Mouse (Mus musculus): ENCODE data around the gene Tcte1. TPM values are rescaled to one million over a fixed set of nuclear protein-coding genes. Genes with fewer than 3 reads are reported as not detected.
A peak's percentile ranks its signal among the peaks of the same experiment; 100 is the strongest.

The Tcte1 gene
- under 1 TPM; 0.57 to 0.69 TPM for total RNA-seq (2021)
- long read RNA-seq, partial matches to known transcripts = 0 of 273 reads
- long read RNA-seq, other reads (novel, unspliced or antisense) = 273 of 273 reads

DNA sequence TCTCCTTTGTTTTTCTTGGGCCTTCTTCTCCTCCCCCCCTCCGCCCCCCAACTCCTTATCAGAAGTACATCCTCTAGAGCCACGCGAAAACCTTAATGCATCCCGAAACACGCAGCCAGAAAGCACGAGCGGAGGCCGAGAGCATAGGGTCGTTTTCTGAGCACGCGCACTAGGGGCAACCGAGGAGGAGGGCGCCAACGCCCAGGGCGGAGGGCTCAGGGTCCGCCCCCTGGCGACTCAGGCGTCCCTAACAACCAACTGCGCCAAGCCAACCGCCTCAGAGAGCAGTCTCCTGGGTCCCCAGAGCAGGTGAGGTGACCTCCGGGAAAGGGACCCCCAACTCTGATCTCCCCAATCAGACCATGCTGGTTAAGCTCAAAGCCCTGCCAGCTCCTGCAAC lies at the start of gene Tcte1:
Gene Tcte1, plus strand, starts transcription at position 172 of the 400 bp plus-strand sequence.
- DNase-seq (ENCODE audit: low spot score in 2 of 2) = peak in 1 of 2 experiments; percentile 47

DNA sequence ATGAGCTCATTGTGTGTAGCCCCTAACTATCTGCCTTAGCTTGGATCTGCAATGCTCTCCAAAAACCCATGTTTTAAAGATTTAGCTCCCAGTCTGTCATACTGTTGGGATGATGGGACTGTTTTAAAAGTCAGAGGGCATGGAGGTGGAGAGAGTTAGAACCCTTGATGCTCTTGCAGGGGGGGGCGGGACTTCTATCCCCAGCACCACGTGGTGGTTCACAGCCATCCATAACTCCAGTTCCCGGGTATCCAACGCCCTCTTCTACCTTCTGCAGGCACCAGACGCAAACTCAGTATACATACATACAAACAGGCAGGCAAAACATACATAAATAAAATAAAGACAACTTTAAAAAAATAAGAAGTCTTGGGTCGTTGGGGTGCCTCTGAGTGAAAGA lies 49.6 kb upstream of the Tcte1 start:
- DNase-seq (ENCODE audit: low spot score in 2 of 2) = no peak

DNA sequence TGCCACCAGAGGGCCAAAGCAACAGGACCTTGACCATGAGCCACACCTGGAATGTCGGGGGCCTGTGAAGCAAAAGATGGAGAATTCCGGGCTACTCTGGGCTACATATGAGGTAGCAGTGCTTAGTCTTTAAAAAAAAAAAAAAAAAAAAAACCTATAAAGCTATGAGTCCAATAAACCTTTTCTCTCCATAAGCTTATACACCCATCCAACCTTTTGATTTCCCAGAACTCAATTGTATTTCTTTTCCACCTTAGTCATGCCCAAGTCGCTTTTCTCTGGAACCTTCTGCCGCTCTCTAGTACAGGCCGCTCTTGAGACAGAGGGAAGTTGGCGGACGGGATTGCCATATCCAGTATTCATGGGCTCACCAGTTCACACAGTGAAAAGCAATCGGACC lies 49.1 kb upstream of the Tcte1 start:
- DNase-seq (ENCODE audit: low spot score in 2 of 2) = no peak

DNA sequence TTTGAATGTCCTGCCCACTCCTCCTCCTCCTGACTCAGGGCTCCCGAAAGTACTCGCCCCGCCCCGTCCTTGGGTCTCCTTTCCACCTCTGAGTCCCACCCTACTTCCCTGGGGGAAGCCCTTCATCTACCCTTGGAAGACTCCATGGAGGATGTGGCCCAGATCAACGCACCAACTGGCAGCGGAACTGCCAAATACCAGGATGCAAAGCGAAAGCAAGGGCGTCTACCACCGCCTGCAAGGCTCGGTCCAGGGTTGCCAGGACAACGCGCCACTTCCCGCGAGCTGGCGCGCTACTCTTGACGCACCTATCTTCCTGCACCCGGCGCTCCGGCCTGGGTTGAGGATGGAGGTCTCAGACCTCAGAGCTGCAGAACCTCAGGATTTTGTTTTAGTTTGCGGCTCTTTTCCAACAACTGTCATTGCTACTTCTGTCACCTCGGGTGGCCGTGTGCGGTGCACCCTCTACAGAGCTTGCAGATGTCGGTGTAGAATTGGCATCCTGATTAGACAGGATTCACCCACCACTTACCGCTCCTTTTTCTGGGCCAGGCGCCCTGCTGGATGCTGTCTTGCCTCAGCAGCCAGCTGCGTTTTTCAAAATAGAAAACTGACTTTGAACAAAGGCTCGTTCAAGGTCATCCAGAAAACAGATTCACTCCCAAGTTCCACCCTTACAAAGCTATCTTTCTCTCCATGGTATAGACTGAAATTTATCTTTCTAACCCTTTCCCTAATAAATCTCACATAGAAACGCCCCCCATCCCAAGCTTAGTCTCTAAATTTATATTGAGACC lies 48.4 kb upstream of the Tcte1 start, which contains the start of gene Spats1:
Gene Spats1, minus strand, starts transcription at position 747 of the 797 bp plus-strand sequence.
- peak; percentile 81 to 85 for DNase-seq (ENCODE audit: low spot score in 2 of 2)

DNA sequence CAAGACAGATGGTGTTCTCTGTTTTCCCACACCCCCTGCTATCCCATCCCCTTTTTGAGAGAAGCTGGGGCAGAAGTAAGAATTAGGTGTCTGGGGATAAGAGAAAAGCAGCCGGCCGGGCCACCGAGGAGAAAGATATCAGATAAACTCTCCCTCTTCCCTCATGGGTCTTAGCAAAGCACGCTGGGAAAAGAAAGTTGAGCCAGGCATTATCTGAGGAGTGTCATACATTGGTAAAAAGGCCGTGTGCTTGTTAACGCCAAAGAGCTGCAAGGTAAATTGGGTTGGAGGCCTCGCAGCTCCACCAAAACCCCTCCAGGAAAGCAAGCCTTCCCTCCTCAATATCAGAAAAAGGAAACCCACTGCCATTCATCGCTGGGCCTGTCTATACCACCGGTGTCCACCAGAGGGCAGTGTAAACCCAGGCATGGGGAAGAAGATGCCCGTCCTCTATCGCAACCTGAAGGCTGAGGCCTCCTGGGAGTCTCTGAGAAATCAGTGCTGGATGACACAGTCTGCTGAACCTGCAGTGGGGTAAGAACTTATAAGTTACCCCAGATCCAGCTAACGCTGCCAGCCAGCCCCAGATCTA lies 44.9 kb upstream of the Tcte1 start:
- peak; percentile 94 to 96 for DNase-seq (ENCODE audit: low spot score in 2 of 2)

DNA sequence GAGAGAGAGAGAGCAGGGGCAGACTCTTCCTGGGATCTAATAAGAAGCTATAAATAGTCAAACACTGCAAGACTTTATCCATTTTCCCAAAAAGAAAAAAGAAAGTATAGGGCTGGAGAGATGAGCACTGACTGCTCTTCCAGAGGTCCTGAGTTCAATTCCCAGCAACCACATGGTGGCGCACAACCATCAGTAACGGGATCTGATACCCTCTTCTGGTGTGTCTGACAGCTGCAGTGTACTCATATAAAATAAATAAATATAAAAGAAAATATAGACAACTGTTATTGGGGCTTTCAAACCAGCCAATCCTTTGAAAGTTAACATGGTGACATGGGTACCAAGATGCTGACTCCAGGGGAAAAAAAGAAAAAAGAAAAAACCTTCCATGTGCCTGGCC lies 42.8 kb upstream of the Tcte1 start:
- no peak for DNase-seq (ENCODE audit: low spot score in 2 of 2)

DNA sequence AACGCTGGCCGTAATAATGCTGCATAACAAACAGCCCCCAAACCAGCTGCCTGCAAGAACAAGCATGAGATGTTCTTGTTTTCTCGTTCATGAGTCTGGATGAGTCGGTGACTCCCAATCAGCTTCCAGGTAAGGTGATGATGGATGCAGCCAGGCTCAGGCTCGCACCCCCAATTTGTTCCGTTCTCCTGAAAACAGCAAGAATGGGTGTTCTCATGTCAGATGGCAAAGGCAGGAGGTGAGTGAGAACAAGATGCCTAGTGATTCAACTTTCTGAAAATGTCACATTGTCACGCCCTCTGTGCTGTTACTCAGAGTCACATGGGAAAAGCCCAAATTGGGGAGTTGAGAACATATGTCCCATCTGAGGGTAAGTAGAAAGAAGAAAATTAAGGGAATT lies 37.7 kb upstream of the Tcte1 start:
- no peak for DNase-seq (ENCODE audit: low spot score in 2 of 2)

DNA sequence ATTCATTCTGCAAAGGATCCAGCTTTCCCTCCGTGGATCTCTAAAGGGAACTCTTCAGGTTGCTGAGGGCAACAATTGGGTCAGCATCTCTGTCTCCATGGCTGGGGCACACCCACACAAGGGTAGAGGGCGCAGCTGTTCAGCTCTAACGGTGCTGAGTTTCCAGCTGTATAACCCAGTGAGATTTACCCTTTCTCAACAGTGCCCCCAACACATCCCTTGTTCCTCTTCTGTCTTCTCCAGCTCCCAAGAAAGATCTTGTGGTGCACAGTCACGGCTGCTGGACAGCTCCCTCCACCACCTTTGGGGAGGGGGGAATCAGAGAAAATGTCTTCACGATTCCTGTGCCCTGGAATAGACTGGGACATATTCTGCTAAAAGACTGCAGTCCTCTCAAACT lies 36.0 kb upstream of the Tcte1 start:
- no peak for DNase-seq (ENCODE audit: low spot score in 2 of 2)

DNA sequence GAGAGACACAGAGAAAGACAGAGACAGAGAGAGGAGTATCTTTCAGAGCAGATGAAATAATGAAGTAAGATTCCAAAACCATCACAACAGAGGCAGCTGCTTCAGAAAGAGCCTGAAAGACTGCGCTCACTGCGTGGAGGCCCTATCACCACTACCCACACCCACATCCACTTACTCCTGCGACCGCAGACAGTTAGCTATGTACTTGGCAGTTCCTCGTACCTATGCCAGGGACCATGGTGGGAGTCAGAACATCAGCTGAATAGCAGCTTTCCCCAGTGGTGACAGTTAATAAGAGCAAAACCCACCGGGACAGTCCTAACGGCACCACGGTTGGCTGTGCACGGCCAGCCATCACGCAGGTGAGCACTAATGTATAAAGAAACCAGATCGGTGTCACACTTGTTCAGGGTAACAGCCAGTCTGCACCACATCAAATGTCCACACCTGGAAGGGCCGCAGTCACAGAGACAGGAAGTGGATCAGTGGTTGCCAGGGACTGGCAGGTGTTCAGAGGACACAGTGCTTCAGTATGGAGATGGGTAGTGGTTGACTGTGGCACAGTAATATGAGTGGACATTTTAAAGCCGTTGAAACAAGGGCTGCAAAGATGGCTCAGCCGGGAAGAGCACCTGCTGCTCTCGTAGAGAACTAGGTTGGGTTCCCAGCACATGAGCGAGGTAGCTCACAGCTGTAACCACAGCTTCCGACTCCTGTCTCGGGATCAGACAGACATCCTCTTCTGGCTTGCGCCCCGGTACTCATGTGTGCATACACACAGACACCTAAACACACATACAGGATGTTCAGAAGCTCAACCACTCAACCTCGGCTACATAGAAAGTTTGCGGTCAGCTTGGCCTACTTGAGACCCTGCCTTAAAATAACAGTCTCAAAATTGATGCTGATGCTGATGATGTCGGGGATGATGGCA lies 34.6 kb upstream of the Tcte1 start:
- no peak for DNase-seq (ENCODE audit: low spot score in 2 of 2)

DNA sequence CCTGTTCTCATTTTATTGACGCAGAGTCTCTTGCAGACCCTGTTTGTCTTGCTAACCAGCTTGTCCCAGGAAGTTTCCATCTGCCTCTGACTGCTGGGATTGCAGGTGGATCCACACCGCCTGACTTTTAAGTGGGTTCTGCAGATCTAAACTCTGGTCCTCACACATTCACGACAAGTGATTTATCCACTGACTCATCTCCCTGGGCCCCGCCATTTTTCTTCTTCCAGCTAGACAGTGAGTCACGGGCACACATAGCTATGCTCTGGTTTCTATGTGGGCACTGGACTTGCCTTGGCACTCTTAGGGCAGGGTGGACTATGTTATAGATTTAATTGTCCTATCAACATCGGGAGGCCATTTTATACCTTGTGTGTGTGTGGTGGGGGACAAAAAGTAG lies 33.5 kb upstream of the Tcte1 start:
- no peak for DNase-seq (ENCODE audit: low spot score in 2 of 2)

DNA sequence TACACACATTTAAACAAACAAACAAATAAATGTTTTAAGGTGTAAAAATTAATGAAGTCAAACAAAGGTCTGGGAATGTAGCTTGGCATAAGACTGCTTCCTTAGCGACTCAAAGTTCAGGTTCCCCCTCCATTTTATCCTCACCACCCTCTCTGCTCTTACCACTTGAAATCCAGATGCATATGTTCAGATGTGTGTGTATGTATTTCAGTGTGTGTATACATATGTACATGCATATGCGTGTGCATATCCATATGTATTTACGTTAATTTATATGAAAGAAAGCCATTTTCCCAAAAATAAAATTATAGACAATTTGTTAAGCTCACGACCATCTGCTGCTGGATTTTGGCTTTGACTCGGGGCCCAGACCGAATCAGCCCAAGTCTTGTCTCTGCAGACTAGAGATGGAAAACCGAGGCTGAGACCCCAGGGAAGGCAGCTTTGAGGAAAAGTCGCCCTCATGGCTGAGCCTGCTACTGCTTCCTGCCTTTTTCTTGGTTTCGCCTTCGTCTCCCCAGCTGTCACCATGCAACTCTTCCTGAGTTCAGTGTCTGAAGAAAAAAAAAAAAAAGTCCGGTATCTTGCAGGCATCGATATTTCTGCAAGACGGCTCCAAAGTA lies 32.6 kb upstream of the Tcte1 start:
- DNase-seq (ENCODE audit: low spot score in 2 of 2) = no peak

DNA sequence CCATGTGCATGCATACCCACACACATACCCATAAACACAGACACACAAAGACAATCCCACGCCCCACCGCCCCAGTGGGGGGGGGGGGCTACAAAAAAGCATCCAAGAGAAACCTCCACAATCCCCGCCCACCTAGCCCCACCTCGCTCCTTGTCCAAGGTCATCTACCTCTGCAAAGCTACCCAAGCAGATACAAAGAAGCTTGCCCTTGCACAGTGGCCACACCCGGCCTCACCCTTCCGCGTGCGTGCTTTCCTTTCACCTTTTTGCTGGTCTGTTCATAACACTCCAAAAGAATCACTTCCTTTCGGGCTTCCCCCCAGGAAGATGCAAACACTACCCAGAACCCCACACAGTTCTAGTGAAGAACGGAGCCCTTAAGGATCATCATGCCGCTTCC lies 27.8 kb upstream of the Tcte1 start:
- no peak for DNase-seq (ENCODE audit: low spot score in 2 of 2)

DNA sequence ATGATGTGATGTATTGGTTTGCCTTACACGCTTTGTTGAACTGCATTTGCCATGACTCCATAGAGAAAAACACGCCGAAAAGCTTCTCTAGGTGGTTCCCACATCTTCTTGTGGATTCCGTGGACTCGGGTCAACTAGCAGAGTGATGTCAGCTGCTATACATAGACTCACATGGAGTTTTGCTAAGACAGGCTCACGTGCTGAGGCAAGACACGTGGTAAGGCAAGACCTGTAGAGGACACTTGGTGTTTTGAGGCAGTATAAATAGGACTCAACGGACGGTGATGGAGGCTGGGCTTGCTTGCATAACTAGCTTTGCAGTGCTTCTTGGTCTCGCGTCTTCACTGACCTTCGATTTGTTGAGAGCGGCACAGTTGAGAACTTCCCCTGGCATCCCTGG lies 24.8 kb upstream of the Tcte1 start:
- DNase-seq (ENCODE audit: low spot score in 2 of 2) = no peak

DNA sequence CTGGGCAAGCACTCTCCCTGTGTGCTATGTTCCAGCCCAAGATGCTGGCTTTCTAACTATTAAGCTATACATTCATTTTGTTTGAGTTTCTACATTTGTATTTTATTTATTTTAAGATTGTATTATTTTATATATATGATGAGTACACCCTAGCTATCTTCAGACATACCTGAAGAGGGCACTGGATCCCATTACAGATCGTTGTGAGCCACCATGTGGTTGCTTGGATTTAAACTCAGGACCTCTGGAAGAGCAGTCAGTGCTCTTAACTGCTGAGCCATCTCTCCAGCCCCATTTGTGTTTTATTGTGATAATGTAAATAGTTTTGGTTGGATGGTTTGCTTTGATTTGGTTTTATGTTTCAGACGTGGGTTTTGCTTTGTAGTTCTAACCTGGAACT lies 23.7 kb upstream of the Tcte1 start:
- DNase-seq (ENCODE audit: low spot score in 2 of 2) = no peak

DNA sequence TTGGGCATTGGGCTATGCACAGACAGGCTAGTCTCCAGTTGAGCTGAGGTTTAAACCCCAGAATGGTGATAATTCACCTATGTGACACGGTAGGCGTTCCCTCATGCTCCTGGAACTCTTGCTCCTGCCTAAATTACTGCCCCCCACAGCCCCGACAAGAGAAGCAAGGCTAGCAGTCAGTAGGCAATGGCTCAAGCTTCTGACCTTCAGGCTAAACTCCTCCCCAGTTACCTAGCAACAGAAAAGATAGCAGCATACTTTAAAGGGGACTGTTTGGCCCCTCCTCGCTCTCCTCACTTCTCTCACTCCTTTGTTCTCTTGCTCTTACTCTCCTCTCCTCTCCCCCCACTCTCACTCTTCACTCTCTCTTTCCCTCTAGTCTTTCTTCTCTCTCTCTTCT lies 22.3 kb upstream of the Tcte1 start:
- DNase-seq (ENCODE audit: low spot score in 2 of 2) = no peak

DNA sequence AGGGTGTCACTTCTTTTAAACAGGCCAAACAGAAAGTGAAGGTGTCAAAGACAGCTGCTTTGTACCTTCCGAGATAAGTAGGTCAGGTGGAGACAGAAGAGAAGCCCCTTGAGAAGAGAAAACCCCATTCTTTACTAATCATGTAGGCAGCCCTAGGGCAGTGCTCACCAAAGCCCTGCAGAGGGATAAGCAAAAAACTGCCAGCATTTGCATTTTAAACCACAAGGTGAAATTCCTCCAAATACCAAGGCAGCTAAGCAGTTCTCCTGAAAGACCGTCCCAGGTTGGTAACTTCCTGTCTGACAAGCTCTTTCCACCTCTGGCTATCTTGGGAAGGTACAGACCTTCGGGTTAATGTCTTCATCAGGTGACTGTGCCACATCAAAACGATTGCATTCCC lies 20.9 kb upstream of the Tcte1 start:
- DNase-seq (ENCODE audit: low spot score in 2 of 2) = no peak

DNA sequence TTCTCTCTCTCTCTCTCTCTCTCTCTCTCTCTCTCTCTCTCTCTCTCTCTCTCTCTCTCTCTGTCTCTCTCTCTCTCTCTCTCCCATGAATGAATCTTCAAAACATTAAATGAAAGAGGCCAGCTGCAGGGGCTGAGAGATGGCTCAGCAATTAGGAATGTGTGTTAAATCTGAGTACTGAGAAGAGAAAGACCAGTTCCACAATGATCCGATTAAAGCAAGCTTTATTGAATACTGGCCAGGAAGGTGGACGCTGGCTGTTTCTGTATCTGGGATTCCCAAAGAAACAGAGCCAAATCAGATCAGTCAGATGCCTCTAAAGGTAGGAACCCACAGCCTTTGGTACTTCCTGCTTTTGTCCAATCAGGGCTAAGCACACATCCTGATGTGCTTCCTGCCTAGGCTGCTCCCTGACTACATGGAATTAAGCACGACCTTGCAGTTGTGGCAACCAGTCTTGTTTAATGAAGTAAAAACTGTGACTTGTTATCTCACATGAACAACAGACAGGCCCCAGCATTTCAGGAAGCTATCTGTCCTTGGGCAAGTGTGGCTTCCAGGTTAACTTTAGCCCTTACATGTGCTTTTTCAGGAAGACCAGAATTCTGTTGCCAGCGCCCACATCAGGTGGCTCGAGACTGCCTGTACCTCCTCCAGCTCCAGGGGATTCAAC lies 19.8 kb upstream of the Tcte1 start:
- no peak for DNase-seq (ENCODE audit: low spot score in 2 of 2)

DNA sequence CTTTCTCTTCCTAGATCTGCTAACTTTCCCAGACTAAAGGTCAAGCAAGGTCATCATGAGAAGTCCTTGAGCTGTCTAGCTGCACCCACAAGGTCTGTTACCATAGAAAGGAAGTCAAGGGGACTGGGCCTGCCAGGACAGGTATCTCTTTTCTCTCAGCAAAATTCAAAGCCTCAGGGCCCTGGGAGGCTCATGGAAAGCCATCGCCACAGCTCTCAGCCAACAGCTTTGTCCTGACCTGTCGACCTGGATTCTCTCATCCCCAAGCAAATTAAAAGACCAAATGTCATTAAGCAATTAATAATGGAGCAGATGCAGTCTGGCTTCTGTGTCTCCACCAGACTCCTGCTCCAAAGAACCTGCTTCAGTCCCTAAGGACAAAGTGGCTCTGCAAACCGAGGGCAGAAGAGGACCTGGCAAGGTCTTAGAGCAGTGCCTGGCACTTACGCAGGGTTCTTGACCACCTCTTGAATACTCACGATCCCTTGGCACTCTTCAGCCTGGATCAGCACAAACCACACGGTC lies 17.2 kb upstream of the Tcte1 start:
- DNase-seq (ENCODE audit: low spot score in 2 of 2) = no peak

DNA sequence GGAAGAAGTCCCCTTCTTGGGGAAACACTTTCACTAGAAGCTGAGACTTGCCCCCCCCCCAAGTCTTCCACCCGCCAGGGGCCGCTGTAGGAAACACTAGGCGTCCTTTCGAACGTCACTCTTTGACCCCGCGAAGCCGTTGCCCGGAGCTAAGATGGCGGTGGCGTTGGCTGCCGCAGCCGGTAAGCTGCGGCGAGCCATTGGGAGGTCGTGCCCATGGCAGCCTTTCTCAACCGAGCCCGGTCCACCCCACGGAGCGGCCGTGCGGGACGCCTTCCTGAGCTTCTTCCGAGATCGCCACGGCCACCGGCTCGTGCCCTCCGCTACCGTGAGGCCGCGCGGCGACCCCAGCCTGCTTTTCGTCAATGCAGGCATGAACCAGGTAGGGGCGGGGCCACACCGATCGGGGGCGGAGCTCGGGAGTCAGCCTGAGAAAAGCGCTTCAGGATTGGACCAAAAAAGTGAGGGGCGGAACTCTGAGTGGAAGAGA lies 16.5 kb upstream of the Tcte1 start, which contains the start of gene Aars2:
Gene Aars2, plus strand, starts transcription at position 142 of the 490 bp plus-strand sequence.
- peak; percentile 96 for DNase-seq (ENCODE audit: low spot score in 2 of 2)

DNA sequence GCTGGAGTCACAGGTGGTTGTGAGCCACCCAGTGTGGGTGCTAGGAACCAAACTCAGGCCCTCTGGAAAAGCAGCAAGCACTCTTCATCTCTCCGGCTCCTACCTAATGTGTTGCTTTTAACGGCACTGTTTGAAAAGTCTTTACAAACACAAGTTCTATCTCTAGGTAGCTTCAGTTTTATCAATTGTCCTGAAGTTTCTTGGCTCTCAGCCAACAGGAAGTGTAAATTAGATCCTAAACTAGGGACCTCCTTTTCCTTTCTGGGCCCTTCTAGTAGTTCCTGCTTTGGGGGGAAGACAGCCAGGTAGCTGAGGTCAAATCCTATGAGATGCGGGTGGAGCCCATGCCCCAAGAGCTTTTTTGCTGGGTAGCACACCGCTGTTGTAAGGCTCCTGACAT lies 12.4 kb upstream of the Tcte1 start:
- no peak for DNase-seq (ENCODE audit: low spot score in 2 of 2)
